Mouse (Mus musculus) C2C12 (cell line): Measurements from ENCODE around the gene 9130204L05Rik. TPM values are rescaled to one million over a fixed set of nuclear protein-coding genes. Genes with fewer than 3 reads are reported as not detected.

Experiments
- H3K27me3 ChIP-seq: one replicate; pipeline ENCODE4 v1.6.1; 2011; ENCODE audit not compliant: control insufficient read depth, insufficient read depth, insufficient read length
- H3K36me3 ChIP-seq: one replicate; pipeline ENCODE4 v1.6.1; 2011; ENCODE audit not compliant: control insufficient read depth, insufficient read depth
- H3K4me3 ChIP-seq: one replicate; pipeline ENCODE4 v1.5.1; 2011; ENCODE audit warnings: mild to moderate bottlenecking, control low read depth; ENCODE audit not compliant: poor library complexity, insufficient read depth, severe bottlenecking
- H3K79me2 ChIP-seq: one replicate; pipeline ENCODE4 v1.6.1; 2011; ENCODE audit not compliant: control insufficient read depth, insufficient read depth
- H3K79me3 ChIP-seq: one replicate; pipeline ENCODE4 v1.6.1; 2011; ENCODE audit warnings: low read depth, control low read depth
- H3ac ChIP-seq: one replicate; pipeline ENCODE3; 2011; ENCODE audit warnings: low read depth; ENCODE audit not compliant: control insufficient read depth, insufficient read length
- CEBPB ChIP-seq: IDR thresholded peaks from one replicate; pipeline ENCODE4 v1.6.1; 2011; ENCODE audit warnings: low read depth, mild to moderate bottlenecking, control low read depth, moderate library complexity
- CTCF ChIP-seq: IDR thresholded peaks from one replicate; pipeline ENCODE4 v1.5.1; 2011; ENCODE audit not compliant: control insufficient read depth, insufficient read depth, insufficient read length
- FOSL1 ChIP-seq: IDR thresholded peaks from one replicate; pipeline ENCODE4 v1.8.0; 2011; ENCODE audit warnings: mild to moderate bottlenecking, low read length; ENCODE audit not compliant: poor library complexity, insufficient read depth, severe bottlenecking
- MAX ChIP-seq: IDR thresholded peaks from one replicate; pipeline ENCODE4 v1.6.1; 2011; ENCODE audit warnings: mild to moderate bottlenecking, control low read depth
- MYOD1 ChIP-seq: IDR thresholded peaks from one replicate; pipeline ENCODE4 v1.6.1; 2011; ENCODE audit warnings: low read depth; ENCODE audit not compliant: control insufficient read depth, insufficient read length
- MYOG ChIP-seq: IDR thresholded peaks from one replicate; pipeline ENCODE4 v1.6.1; 2011; ENCODE audit not compliant: control insufficient read depth, insufficient read length; ENCODE audit errors: extremely low read depth
- USF1 ChIP-seq: IDR thresholded peaks from one replicate; pipeline ENCODE4 v1.6.1; 2011; ENCODE audit warnings: low read depth, mild to moderate bottlenecking, control low read depth, moderate library complexity
- long read RNA-seq, 2 experiments: library from polyadenylated mRNA; unstranded; transcript quantifications; one replicate each; pipeline ENCODE4 v2.0.0; 2019 to 2020
- polyA plus RNA-seq: library from polyadenylated mRNA; unstranded; fragments of >200 nt; fragmentation: generic; extraction: Trizol; gene quantifications from one replicate; pipeline ENCODE4 v1.2.1, GENCODE M21; 2012; ENCODE audit warnings: missing spikeins

Gene 9130204L05Rik
- not detected for polyA plus RNA-seq
- long read RNA-seq, experiment 1, result 0 reads
- long read RNA-seq, experiment 2, result 0 reads

DNA sequence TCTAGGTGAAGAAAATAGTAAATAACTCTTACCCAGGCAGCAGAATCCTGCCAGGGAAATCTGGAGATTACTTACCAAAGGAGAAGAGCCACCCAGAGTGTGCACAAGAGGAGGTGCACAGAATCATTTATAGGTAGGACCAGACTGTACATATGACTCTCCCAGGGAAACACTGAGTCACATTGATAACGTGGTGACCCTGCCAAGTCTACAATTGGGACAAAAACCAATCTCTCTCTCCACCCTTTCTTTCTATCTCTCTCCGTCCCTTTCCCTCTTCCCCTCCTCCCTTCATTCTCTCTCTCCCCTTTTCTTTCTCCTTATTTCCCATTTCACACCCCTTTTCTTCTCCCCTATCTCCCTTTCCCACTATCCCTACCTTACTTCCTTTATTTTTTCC is at the start of gene 9130204L05Rik:
Gene 9130204L05Rik, minus strand, starts transcription at position 101 of the 400 bp plus-strand sequence.
- H3K27me3 ChIP-seq, result no peaks in the 10 kb centered on the region
- no peaks in the 10 kb centered on the region for H3K36me3 ChIP-seq
- TF ChIP-seq CTCF (no peak), USF1 (no peak), MYOG (no peak), FOSL1 (no peak), CEBPB (no peak), MYOD1 (no peak), MAX (no peak)
- H3K4me3 ChIP-seq, result no peak within 1 kb of the TSS
- no peak within 1 kb of the TSS for H3ac ChIP-seq
- no peaks in the 10 kb centered on the region for H3K79me2 ChIP-seq
- no peaks in the 10 kb centered on the region for H3K79me3 ChIP-seq

GRCm38 (mm10) chr3:91108696-91109095 is 18.1 kb upstream of the 9130204L05Rik start:
- no peak overlapping the region for H3ac ChIP-seq
- H3K36me3 ChIP-seq, result no peaks in the 10 kb centered on the region
- no peak for TF ChIP-seq USF1
- TF ChIP-seq MAX, result no peak
- TF ChIP-seq FOSL1, result no peak
- no peak for TF ChIP-seq CEBPB
- no peak for TF ChIP-seq CTCF
- no peak for TF ChIP-seq MYOD1
- TF ChIP-seq MYOG, result no peak
- H3K79me2 ChIP-seq, result no peaks in the 10 kb centered on the region
- no peaks in the 10 kb centered on the region for H3K79me3 ChIP-seq
- H3K4me3 ChIP-seq, result no peak overlapping the region
- H3K27me3 ChIP-seq, result no peaks in the 10 kb centered on the region

DNA sequence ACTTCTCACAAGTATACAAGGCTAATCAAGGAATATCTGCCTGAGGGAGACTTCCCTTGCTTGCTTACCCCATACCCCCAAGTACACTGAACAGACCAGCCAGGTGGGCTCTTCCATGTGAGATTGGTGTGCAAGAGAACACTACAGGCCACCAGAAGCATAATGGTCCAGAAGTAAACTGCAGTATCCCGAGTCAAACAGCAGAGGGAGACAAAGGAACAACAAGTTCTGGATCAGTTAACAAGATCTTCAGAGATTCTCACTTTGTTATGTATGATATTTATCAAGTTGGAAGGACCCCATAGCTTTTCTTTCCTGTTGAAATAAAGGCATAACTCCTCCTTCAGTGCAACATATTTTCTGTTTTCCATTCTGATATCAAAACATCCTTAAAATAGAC is 31.4 kb downstream of the 9130204L05Rik start:
- Histone ChIP-seq H3K36me3 (no peaks in the 10 kb centered on the region), H3K79me3 (no peaks in the 10 kb centered on the region), H3K27me3 (no peaks in the 10 kb centered on the region), H3ac (no peak overlapping the region), H3K4me3 (no peak overlapping the region), H3K79me2 (no peaks in the 10 kb centered on the region)
- no peak for TF ChIP-seq MYOG
- TF ChIP-seq CEBPB, result no peak
- TF ChIP-seq USF1, result no peak
- no peak for TF ChIP-seq MYOD1
- TF ChIP-seq CTCF, result no peak
- no peak for TF ChIP-seq MAX
- TF ChIP-seq FOSL1, result no peak

GRCm38 (mm10) chr3:91052654-91053053 is 37.9 kb downstream of the 9130204L05Rik start:
- no peak overlapping the region for H3K4me3 ChIP-seq
- H3K27me3 ChIP-seq, result no peaks in the 10 kb centered on the region
- H3K36me3 ChIP-seq, result no peaks in the 10 kb centered on the region
- TF ChIP-seq USF1, result no peak
- TF ChIP-seq CEBPB, result no peak
- no peak for TF ChIP-seq MYOG
- no peak for TF ChIP-seq CTCF
- TF ChIP-seq FOSL1, result no peak
- no peak for TF ChIP-seq MAX
- no peak for TF ChIP-seq MYOD1
- H3K79me2 ChIP-seq, result no peaks in the 10 kb centered on the region
- no peaks in the 10 kb centered on the region for H3K79me3 ChIP-seq
- H3ac ChIP-seq, result no peak overlapping the region
